Mouse (Mus musculus): Measurements from ENCODE around the gene Olfr465-ps1. TPM values are rescaled to one million over a fixed set of nuclear protein-coding genes. Genes with fewer than 3 reads are reported as not detected.

Olfr465-ps1 gene
- not detected for polyA plus RNA-seq (2017; shearing (Covaris generic))

DNA sequence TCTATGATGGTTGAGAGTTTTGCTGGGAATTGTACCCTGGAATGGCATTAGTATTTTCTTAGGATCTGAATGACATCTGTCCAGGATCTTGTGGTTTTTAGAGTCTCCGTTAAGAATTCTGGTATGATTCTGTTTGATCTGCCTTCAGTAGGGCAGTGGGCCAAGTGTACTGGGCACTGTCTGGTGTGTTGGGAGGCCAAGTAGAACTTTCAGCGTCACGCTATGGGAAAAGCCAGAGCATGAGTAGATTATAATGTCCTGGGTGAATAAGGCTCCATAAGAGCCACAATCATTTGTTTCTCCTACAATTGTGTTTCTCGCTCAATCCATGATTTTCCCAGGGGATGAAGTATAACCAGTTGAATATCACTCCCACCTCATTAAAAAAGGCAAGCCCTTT is at the start of gene Olfr465-ps1:
Gene Olfr465-ps1, plus strand, starts transcription at position 301 of the 400 bp plus-strand sequence.

DNA sequence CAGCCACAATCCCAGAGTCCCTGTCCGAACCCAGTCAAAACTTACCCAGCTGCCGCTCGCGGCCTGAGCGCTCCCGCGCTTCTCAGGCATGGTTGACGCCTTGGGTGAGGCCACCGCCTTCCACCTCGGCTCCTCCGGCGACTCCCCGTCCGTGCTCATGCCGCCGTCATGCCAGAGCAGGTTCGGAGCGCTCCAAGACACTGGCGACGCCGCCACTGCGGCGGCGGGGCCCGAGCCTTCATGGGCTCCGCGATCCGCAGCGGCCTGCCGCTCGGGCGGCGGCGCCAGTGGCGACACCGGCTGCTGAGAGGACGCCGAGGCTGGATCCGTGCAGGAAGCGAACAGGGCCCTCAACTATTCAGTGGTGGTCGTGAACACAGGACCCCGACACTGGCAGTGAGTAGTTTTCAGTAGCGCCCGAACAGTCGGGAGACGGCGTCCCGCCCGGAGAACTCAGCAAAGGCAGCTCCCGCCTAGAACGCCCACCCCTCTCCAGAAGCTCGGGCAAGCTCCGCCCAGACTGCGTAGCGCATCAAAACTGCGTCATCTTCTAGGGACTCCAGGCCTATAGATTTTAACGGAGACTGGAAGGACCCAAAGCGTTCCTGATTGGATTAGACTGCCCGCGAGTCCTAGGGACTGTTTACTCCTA is 25.3 kb upstream of the Olfr465-ps1 start, which contains the start of gene Mfsd14b:
Gene Mfsd14b, minus strand, starts transcription at position 517 of the 652 bp plus-strand sequence.

DNA sequence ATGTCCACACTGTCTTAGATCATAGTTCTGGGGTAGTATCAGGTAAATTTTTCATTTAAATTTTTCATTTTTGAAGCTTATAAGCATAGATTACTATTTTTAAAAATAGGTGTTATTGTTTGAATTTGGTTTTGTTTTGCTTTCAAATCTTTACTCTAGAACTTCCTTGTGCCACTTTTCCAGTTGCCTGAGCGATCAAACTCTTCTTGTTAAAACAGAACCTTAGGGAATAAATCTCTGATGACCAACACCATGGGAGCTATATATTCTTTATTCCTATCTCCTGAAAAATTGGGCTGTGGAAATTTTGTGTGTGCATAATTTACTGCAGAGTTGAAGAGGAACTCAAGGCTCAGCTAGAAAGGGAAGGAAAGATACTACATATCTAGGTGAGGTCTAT is 12.1 kb downstream of the Olfr465-ps1 start, which contains the start of gene Olfr466:
Gene Olfr466, plus strand, starts transcription at position 301 of the 400 bp plus-strand sequence.

Other genes with a start within 250 kb of the Olfr465-ps1 start
- not detected for gene Cntnap3, start 234.1 kb upstream of the Olfr465-ps1 start, polyA plus RNA-seq (2017; shearing (Covaris generic))
- not detected for gene Spata31, start 220.7 kb upstream of the Olfr465-ps1 start, polyA plus RNA-seq (2017; shearing (Covaris generic))
- not detected for gene Spata31d1c, start 105.0 kb upstream of the Olfr465-ps1 start, polyA plus RNA-seq (2017; shearing (Covaris generic))
- gene Prss47, start 85.3 kb upstream of the Olfr465-ps1 start, polyA plus RNA-seq (2017; shearing (Covaris generic)): not detected
- gene Mfsd14b, start 25.1 kb upstream of the Olfr465-ps1 start, polyA plus RNA-seq (2017; shearing (Covaris generic)): 30.9 TPM
- gene Olfr466, start 12.2 kb downstream of the Olfr465-ps1 start, polyA plus RNA-seq (2017; shearing (Covaris generic)): 0.07 TPM
- gene Nlrp4f, start 67.9 kb downstream of the Olfr465-ps1 start, polyA plus RNA-seq (2017; shearing (Covaris generic)): not detected
- not detected for gene Gm10775, start 121.5 kb downstream of the Olfr465-ps1 start, polyA plus RNA-seq (2017; shearing (Covaris generic))
- gene Zfp369, start 140.7 kb downstream of the Olfr465-ps1 start, polyA plus RNA-seq (2017; shearing (Covaris generic)): 18.6 TPM

Data from inflammation-experienced regulatory T-cells, adult 16 weeks (primary cell).